Mouse (Mus musculus) CD4-positive, CD25-positive, alpha-beta regulatory T cell, adult 9 weeks (primary cell): Measurements from ENCODE around the gene Entpd6. TPM values are rescaled to one million over a fixed set of nuclear protein-coding genes. Genes with fewer than 3 reads are reported as not detected.

Source experiments
- polyA plus RNA-seq: library from polyadenylated mRNA; unstranded; fragments of 100-300 nt; shearing (Covaris generic); gene quantifications from one replicate; pipeline ENCODE4 v1.2.1, GENCODE M21; 2017

The Entpd6 gene
- polyA plus RNA-seq: 72.8 TPM

DNA sequence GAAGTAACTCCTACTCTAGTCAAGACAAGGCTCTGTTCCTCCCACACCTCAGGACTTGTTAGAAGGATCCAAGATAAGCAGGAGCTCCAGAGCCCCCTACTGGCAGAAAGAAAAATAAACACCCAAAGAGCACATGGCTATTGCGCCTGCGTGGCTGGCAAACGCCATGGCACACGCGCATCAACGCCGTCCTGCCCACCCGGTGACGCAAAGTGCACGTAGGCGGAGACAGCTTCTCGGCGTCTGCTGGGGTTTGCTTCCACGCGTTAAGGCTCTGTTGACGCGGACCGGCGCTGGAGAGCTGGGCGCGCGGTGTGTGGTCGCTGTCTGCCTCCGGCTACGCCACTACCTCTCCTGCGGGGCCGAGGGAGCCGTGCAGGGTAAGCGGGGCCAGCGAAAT lies at the start of gene Entpd6:
Gene Entpd6, plus strand, starts transcription at position 189 of the 400 bp plus-strand sequence.

DNA sequence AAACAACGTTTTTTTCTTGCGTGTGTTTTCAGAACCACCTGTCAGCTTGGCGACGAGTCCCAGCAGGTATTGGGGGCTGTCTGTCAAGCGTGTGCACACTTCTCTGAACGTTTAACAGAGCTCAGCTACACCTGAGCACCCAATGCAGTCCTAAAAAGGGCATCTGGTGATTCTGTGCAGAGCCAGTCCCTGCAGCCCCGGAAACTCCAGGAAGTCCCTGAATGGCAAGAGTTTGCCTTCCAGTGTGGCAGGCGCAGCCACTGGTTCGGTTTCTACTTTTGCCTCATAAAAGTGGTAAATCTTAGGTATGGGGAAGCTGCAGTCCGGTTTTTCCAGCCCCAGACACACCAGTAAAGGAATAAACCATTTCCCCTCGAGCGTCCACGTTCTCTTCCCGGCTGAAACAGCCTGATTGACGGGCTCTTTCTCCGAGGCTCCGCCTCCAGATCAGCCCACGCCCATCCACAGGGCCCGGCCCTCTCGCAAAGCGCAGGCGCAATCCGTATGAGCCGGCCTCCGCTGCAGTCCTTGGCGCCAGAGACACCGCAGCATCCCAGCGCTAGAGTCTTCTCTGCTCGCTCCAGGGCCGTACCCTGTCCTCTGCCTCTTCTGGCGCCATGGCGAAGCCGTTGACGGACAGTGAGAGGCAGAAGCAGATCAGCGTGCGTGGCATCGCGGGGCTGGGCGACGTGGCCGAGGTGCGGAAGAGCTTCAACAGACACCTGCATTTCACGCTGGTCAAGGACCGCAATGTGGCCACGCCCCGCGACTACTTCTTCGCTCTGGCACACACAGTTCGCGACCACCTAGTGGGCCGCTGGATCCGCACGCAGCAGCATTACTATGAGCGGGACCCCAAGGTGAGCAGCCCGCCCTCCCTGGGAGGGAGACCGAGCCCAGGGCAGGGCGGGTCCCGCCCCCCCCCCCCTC lies 37.7 kb downstream of the Entpd6 start, which contains the start of gene Pygb:
Gene Pygb, plus strand, starts transcription at position 485 of the 930 bp plus-strand sequence.

Other genes with a start within 250 kb of the Entpd6 start
- gene Cst7, start 178.6 kb upstream of the Entpd6 start, polyA plus RNA-seq: 250 TPM
- 48.9 TPM for gene Apmap, start 140.5 kb upstream of the Entpd6 start, polyA plus RNA-seq
- 15.7 TPM for gene Acss1, start 80.5 kb upstream of the Entpd6 start, polyA plus RNA-seq
- not detected for gene Vsx1, start 59.7 kb upstream of the Entpd6 start, polyA plus RNA-seq
- gene Pygb, start 37.7 kb downstream of the Entpd6 start, polyA plus RNA-seq: 105 TPM
- gene Abhd12, start 155.7 kb downstream of the Entpd6 start, polyA plus RNA-seq: 10.8 TPM
- gene Gins1, start 156.4 kb downstream of the Entpd6 start, polyA plus RNA-seq: 5.0 TPM